Mouse (Mus musculus) brain, embryonic 14.5 days (tissue): ENCODE measurements around the gene Rab11fip3.

ENCODE experiments used
- CTCF ChIP-seq: fragments of 200-500 bp; IDR thresholded peaks from 2 replicates; pipeline ENCODE4 v1.5.1; 2012; ENCODE audit warnings: inconsistent platforms, mild to moderate bottlenecking, moderate library complexity, borderline replicate concordance; ENCODE audit not compliant: insufficient read depth, insufficient read length; ENCODE audit errors: extremely low read depth
- POLR2A ChIP-seq: fragments of 200-500 bp; IDR thresholded peaks from 2 replicates; pipeline ENCODE4 v1.6.1; 2012; ENCODE audit warnings: mild to moderate bottlenecking, inconsistent platforms, borderline replicate concordance; ENCODE audit not compliant: poor library complexity, insufficient read depth, insufficient read length, severe bottlenecking; ENCODE audit errors: extremely low read depth

DNA sequence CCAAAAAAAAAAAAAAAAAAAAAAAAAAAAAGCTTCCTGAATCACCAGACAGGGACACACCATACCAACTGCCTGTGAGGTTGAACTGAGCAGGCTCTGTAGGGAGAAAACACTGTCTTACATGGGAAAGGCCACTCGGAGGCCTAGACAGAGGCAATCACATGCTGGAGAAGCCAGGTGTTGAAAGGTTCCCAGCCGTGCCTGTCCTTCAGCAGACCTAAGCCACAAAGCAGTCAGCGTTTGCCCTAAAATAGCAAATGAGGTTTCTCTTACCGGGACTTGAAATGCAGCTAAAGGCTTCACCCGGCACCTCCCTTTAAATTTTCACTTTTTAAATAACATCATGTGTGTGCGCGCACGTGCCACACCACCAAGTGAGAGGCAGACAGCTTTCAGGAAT, 21.2 kb downstream of the Rab11fip3 start:
- no peak for TF ChIP-seq POLR2A
- no peak for TF ChIP-seq CTCF
